Mouse (Mus musculus): ENCODE results near the gene Adm. TPM values are rescaled to one million over a fixed set of nuclear protein-coding genes. Genes with fewer than 3 reads are reported as not detected.
A peak's percentile ranks its signal among the peaks of the same experiment; 100 is the strongest.
"Not testable (repeated sequence)": the region's sequence is repeated elsewhere in the genome, so short reads cannot be mapped to it uniquely, and the experiment has no call there.

Gene Adm
- polyA plus RNA-seq, 1 experiment = 23.5 TPM

- Histone ChIP-seq H3K4me1 (ENCODE audit: control insufficient read depth, insufficient read depth, low read length) (peaks cover 4% of the 10 kb centered on the region), H3K27ac (ENCODE audit: insufficient read depth, low read length) (no peak overlapping the region), H3K4me3 (ENCODE audit: insufficient read depth, low read length) (peak overlapping the region; percentile 75)
- TF ChIP-seq POLR2A (IDR thresholded peaks at IDR 0.05; ENCODE audit: low read depth, low read length) (0 out of 2 replicates have a peak, but pooled peaks have one; percentile 10), CTCF (IDR thresholded peaks at IDR 0.05; ENCODE audit: borderline replicate concordance, insufficient read depth, low read length) (no peak)
Observed at GRCm38 (mm10) chr7:110628273-110628600, 776 bp downstream of the Adm start.

GRCm38 (mm10) chr7:110628611-110629354, 1.3 kb downstream of the Adm start:
- TF ChIP-seq CTCF (IDR thresholded peaks at IDR 0.05; ENCODE audit: borderline replicate concordance, insufficient read depth, low read length) = no peak
- TF ChIP-seq POLR2A (IDR thresholded peaks at IDR 0.05; ENCODE audit: low read depth, low read length) = no peak
- H3K4me1 ChIP-seq (ENCODE audit: control insufficient read depth, insufficient read depth, low read length) = peaks cover 4% of the 10 kb centered on the region
- no peak overlapping the region for H3K27ac ChIP-seq (ENCODE audit: insufficient read depth, low read length)
- peak overlapping the region; percentile 75 for H3K4me3 ChIP-seq (ENCODE audit: insufficient read depth, low read length)

DNA sequence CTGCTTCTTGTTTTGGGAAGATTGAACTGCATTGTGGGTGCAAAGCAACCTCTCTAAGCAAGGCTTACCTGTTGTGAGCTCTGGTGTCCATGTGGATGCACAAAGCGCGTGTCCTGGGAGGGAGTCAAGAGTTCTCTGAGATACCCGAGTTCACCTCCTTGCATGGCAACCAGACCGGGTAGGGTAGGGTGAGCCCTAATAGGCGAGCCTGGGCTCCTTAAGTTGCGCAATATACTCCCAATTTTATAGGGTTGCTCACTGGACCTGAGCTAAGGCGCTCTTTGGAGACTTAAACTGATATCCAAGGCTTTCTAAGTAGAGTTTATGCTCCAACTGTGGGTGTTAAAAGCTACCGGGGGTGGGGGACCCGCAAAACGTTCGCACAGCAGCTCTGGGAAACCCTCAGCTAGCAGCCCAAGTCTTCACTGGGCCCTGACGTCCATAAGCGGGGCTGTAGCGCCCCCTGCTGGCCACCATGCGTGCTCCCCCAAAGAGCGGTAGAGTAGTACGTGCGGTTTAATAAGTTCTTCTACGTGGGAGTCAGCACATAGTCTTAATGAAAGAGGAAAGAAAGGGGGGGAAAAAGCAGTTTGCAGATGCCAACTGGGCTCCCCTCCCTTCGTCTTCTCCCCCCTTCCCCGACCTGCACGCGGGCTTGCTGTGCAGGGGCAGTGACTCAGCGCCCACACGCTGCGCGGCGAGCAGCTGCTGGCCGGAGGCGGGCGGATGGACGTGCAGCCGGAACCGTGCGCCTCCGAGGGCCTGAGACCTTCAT, 2.6 kb downstream of the Adm start:
- peak overlapping the region; percentile 75 for H3K4me3 ChIP-seq (ENCODE audit: insufficient read depth, low read length)

GRCm38 (mm10) chr7:110631136-110631888, 3.9 kb downstream of the Adm start:
- Histone ChIP-seq H3K4me3 (ENCODE audit: insufficient read depth, low read length) (peak overlapping the region; percentile 75; the same call in 1 of the 2 replicates), H3K4me1 (ENCODE audit: control insufficient read depth, insufficient read depth, low read length) (peaks cover 4% of the 10 kb centered on the region), H3K27ac (ENCODE audit: insufficient read depth, low read length) (no peak overlapping the region)
- TF ChIP-seq CTCF (IDR thresholded peaks at IDR 0.05; ENCODE audit: borderline replicate concordance, insufficient read depth, low read length) (no peak), POLR2A (IDR thresholded peaks at IDR 0.05; ENCODE audit: low read depth, low read length) (no peak)

More for the DNA sequence above, 2.6 kb downstream of the Adm start:
- peak overlapping the region; percentile 59 for H3K27ac ChIP-seq (ENCODE audit: insufficient read depth, low read length)
- peak; percentile 20 for TF ChIP-seq POLR2A (IDR thresholded peaks at IDR 0.05; ENCODE audit: low read depth, low read length)
- TF ChIP-seq CTCF (IDR thresholded peaks at IDR 0.05; ENCODE audit: borderline replicate concordance, insufficient read depth, low read length) = peak; percentile 78
- peaks cover 4% of the 10 kb centered on the region for H3K4me1 ChIP-seq (ENCODE audit: control insufficient read depth, insufficient read depth, low read length)

GRCm38 (mm10) chr7:110635929-110636328, 8.5 kb downstream of the Adm start:
- Histone ChIP-seq H3K4me3 (ENCODE audit: insufficient read depth, low read length) (no peak overlapping the region), H3K4me1 (ENCODE audit: control insufficient read depth, insufficient read depth, low read length) (peaks cover 3% of the 10 kb centered on the region), H3K27ac (ENCODE audit: insufficient read depth, low read length) (no peak overlapping the region)
- TF ChIP-seq POLR2A (IDR thresholded peaks at IDR 0.05; ENCODE audit: low read depth, low read length) (no peak), CTCF (IDR thresholded peaks at IDR 0.05; ENCODE audit: borderline replicate concordance, insufficient read depth, low read length) (no peak)

DNA sequence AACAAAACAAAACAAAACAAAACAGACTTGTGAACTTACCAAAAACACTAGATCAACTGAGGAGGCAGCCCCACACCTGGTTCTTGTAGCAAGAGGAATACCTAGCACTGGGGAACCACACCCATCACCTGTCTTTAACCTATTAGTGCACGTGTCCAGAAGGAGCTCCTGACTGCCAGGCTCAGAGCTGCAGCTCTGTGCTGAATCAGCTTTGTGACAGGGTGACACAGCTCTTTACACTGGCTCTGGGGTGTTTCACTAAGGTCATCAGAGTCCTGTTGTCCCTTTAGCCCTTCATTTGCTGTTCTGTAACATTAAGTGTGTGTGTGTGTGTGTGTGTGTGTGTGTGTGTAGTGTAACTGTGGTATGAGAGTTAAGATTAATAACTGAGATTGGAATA, 9.1 kb downstream of the Adm start:
- Histone ChIP-seq H3K4me1 (ENCODE audit: control insufficient read depth, insufficient read depth, low read length) (no peaks in the 10 kb centered on the region), H3K4me3 (ENCODE audit: insufficient read depth, low read length) (no peak overlapping the region), H3K27ac (ENCODE audit: insufficient read depth, low read length) (no peak overlapping the region)
- TF ChIP-seq POLR2A (IDR thresholded peaks at IDR 0.05; ENCODE audit: low read depth, low read length) = no peak
- no peak for TF ChIP-seq CTCF (IDR thresholded peaks at IDR 0.05; ENCODE audit: borderline replicate concordance, insufficient read depth, low read length)

DNA sequence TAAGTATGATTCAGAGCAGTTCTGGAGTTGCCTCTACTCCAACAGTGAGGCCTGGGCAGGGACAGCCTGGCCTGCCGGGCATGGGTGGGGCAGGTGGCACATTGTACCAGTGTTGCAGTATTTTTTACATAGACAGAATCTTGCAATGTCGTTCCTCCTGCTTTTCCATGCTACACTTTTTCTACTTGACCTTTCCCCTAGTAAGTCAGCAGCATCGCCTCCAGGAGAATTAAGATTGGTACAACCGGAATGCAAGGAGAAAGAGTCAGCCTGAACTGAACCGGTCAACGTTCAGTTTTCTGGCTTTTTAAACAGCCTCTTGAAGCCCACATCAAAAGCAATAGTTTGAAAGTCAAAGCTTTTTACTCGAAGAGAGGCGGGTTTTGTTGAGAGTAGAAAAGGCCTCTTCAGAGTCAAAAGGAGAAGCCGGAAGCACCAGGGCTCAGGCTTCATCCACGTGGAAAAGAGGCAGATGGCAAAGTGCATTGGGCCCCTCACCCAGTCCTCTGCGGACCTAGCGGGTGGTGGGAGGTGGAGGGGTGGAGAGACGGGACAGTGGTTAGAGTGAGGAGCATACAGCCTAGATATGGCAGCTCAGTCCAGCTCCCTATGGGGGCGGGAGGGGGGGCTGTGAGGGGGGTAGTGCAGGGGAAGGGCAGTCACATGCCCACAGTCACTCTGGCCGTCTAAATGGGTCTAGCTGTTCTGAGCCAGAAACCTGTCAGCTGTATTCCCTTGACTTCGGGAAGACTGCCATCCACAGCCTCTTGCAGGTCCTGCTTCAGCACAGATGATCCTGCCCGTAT, 11.0 kb downstream of the Adm start:
- Histone ChIP-seq H3K4me3 (ENCODE audit: insufficient read depth, low read length) (no peak overlapping the region), H3K27ac (ENCODE audit: insufficient read depth, low read length) (no peak overlapping the region), H3K4me1 (ENCODE audit: control insufficient read depth, insufficient read depth, low read length) (no peaks in the 10 kb centered on the region)
- no peak for TF ChIP-seq CTCF (IDR thresholded peaks at IDR 0.05; ENCODE audit: borderline replicate concordance, insufficient read depth, low read length)
- TF ChIP-seq POLR2A (IDR thresholded peaks at IDR 0.05; ENCODE audit: low read depth, low read length) = no peak

- Histone ChIP-seq H3K4me3 (ENCODE audit: insufficient read depth, low read length) (no peak overlapping the region), H3K27ac (ENCODE audit: insufficient read depth, low read length) (no peak overlapping the region), H3K4me1 (ENCODE audit: control insufficient read depth, insufficient read depth, low read length) (peaks cover 4% of the 10 kb centered on the region)
- TF ChIP-seq POLR2A (IDR thresholded peaks at IDR 0.05; ENCODE audit: low read depth, low read length) (no peak), CTCF (IDR thresholded peaks at IDR 0.05; ENCODE audit: borderline replicate concordance, insufficient read depth, low read length) (no peak)
Observed at GRCm38 (mm10) chr7:110639291-110639915, 11.9 kb downstream of the Adm start.

DNA sequence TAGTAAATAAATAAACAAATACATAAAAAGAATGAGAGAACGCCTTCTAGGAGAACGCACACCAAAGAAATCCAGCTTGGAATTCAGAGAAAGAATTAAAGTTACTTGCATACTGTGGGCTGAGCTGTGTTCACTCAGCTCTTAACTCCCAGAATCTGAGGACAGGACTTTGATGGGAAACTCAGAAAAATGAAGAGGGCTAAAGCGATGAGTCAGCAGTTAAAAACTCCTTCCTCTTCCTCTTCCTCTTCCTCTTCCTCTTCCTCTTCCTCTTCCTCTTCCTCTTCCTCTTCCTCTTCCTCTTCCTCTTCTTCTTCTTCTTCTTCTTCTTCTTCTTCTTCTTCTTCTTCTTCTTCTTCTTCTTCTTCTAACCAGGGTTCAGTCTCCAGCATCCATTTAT, 12.5 kb downstream of the Adm start:
- not testable (repeated sequence) for H3K27ac ChIP-seq (ENCODE audit: insufficient read depth, low read length); H3K4me3 ChIP-seq (ENCODE audit: insufficient read depth, low read length); H3K4me1 ChIP-seq (ENCODE audit: control insufficient read depth, insufficient read depth, low read length)
